Mouse (Mus musculus): Measurements from ENCODE around the gene Med12.
"Not testable (repeated sequence)": the region's sequence is repeated elsewhere in the genome, so short reads cannot be mapped to it uniquely, and the experiment has no call there.

The Med12 gene

GRCm38 (mm10) chrX:101299473-101300426 is 25.9 kb downstream of the Med12 start:
- DNase-seq (ENCODE audit: low read depth, low spot score) = peak; percentile 57

GRCm38 (mm10) chrX:101300427-101301030 is 26.7 kb downstream of the Med12 start:
- peak; percentile 40 for DNase-seq (ENCODE audit: low read depth, low spot score)

GRCm38 (mm10) chrX:101301654-101302053 is 27.8 kb downstream of the Med12 start:
- DNase-seq (ENCODE audit: low read depth, low spot score) = no peak

- DNase-seq (ENCODE audit: low read depth, low spot score) = no peak
Observed at GRCm38 (mm10) chrX:101304646-101305045, 30.8 kb downstream of the Med12 start.

- no peak for DNase-seq (ENCODE audit: low read depth, low spot score)
Observed at GRCm38 (mm10) chrX:101309299-101309698, 35.5 kb downstream of the Med12 start.

GRCm38 (mm10) chrX:101313625-101314359 is 40.0 kb downstream of the Med12 start:
- DNase-seq (ENCODE audit: low read depth, low spot score) = no peak

- DNase-seq (ENCODE audit: low read depth, low spot score) = no peak
Observed at GRCm38 (mm10) chrX:101319775-101320174, 45.9 kb downstream of the Med12 start.

GRCm38 (mm10) chrX:101325989-101326899 is 52.4 kb downstream of the Med12 start:
- DNase-seq (ENCODE audit: low read depth, low spot score) = no peak

GRCm38 (mm10) chrX:101329372-101330028 is 55.7 kb downstream of the Med12 start:
- peak; percentile 70 for DNase-seq (ENCODE audit: low read depth, low spot score)

- DNase-seq (ENCODE audit: low read depth, low spot score) = no peak
Observed at GRCm38 (mm10) chrX:101332031-101332374, 58.2 kb downstream of the Med12 start.

- peak; percentile 94 for DNase-seq (ENCODE audit: low read depth, low spot score)
Observed at GRCm38 (mm10) chrX:101332375-101333211, 58.8 kb downstream of the Med12 start.

- DNase-seq (ENCODE audit: low read depth, low spot score) = no peak
Observed at GRCm38 (mm10) chrX:101334606-101335005, 60.8 kb downstream of the Med12 start.

GRCm38 (mm10) chrX:101338666-101339065 is 64.8 kb downstream of the Med12 start:
- no peak for DNase-seq (ENCODE audit: low read depth, low spot score)

- DNase-seq (ENCODE audit: low read depth, low spot score) = not testable (repeated sequence)
Observed at GRCm38 (mm10) chrX:101342837-101343236, 69.0 kb downstream of the Med12 start.

GRCm38 (mm10) chrX:101345456-101345855 is 71.6 kb downstream of the Med12 start:
- DNase-seq (ENCODE audit: low read depth, low spot score) = no peak

- no peak for DNase-seq (ENCODE audit: low read depth, low spot score)
Observed at GRCm38 (mm10) chrX:101346475-101346874, 72.6 kb downstream of the Med12 start.

All from mesoderm, embryonic 11.5 days (tissue).